ENCODE assay signal across 27 mouse cellular contexts in the genomic region with DNA sequence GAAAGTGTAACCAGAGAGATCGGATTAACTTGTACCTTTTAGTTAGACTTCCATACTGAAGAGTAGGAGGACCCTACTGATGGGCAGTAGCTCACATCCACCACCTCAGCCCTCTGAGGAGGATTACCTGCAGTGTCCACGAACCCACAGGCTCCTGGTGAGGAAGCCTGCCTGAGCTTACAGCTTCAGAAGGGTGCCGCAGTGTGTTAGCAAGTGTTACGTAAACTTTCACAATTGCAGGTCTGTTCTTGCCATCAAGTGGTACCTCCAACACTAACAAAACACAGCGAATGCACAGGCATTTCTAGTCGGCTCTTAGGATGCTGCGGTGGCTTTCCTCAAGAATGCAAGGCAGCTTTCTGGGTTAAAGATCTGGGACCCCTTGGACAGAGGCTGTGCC.
A peak's percentile ranks its signal among the peaks of the same experiment; 100 is the strongest.
DNase-seq lines count a peak whose midpoint lies in the region; ATAC-seq and TF ChIP-seq lines count a peak whose summit lies in the region.
"Had no signal": no experiment of that assay in that cellular context is flagged by ENCODE, and none has a peak within 500 bp of the region (broad histone marks: within the 10 kb centered on the region; RNA-seq: fewer than 3 reads in every experiment).

No protein-coding gene starts in this region.

- no peaks in the 10 kb centered on the region for H3K36me3 ChIP-seq in lung, embryonic 15.5 days
- H3K36me3 ChIP-seq in splenic B cell, adult 2 months (ENCODE audit: control insufficient read depth, insufficient read depth, low read length, poor library complexity, severe bottlenecking), result 0 out of 2 replicates have a peak, but pooled peaks cover 2% of the 10 kb centered on the region
- no peaks in the 10 kb centered on the region for H3K36me3 ChIP-seq in forebrain, embryonic 16.5 days (ENCODE audit: control insufficient read depth, insufficient read depth)
- H3K36me3 ChIP-seq: embryonic facial prominence, embryonic 15.5 days; forebrain, embryonic 15.5 days; hindbrain, embryonic 12.5 days; limb, embryonic 12.5 days; liver, embryonic 12.5 days; midbrain, embryonic 10.5 days; stomach, embryonic 15.5 days had no signal

- no peak overlapping the region for H3K27ac ChIP-seq in lung, embryonic 15.5 days
- H3K27ac ChIP-seq in cortical plate, adult 2 months (ENCODE audit: insufficient read depth, low read length), result 0 out of 2 replicates have a peak overlapping the region, but pooled peaks have one; percentile 28
- no peak overlapping the region for H3K27ac ChIP-seq in forebrain, embryonic 16.5 days (ENCODE audit: low read length)
- H3K27ac ChIP-seq: embryonic facial prominence, embryonic 15.5 days; forebrain, embryonic 15.5 days; hindbrain, embryonic 12.5 days; limb, embryonic 12.5 days; liver, embryonic 12.5 days; macrophage; midbrain, embryonic 10.5 days; stomach, embryonic 15.5 days had no signal

- no peak for TF ChIP-seq CTCF in cortical plate, adult 2 months (IDR thresholded peaks at IDR 0.05; ENCODE audit: extremely low read depth, insufficient read depth, low read length)

- no peaks in the 10 kb centered on the region for H3K9me3 ChIP-seq in lung, embryonic 15.5 days
- no peaks in the 10 kb centered on the region for H3K9me3 ChIP-seq in forebrain, embryonic 16.5 days (ENCODE audit: control insufficient read depth, low read length)
- H3K9me3 ChIP-seq: embryonic facial prominence, embryonic 15.5 days; forebrain, embryonic 15.5 days; hindbrain, embryonic 12.5 days; limb, embryonic 12.5 days; liver, embryonic 12.5 days; midbrain, embryonic 10.5 days; stomach, embryonic 15.5 days had no signal

- DNase-seq in heart, adult 11 months, result peak; percentile 87
- DNase-seq in heart, adult 9 months (ENCODE audit: low spot score in 2 of 2), result no peak
- DNase-seq in lung, postnatal 10 days, result no peak
- peak; percentile 38 for DNase-seq in splenic B cell, adult 2 months (ENCODE audit: low read depth, low spot score)
- DNase-seq in cerebellum, postnatal 14 days, result no peak
- DNase-seq: adrenal gland, postnatal 14 days; cerebellum, adult 11-12 months; cerebellum, postnatal 25 days; embryo, embryonic 11 days; gastrocnemius, postnatal 25 days; heart, adult 2 months; kidney, adult 11 months; kidney, postnatal 10 days; right cerebral cortex, adult 18-20 months; right cerebral cortex, postnatal 4 days; thymus, postnatal 4 days had no signal

- H3K4me1 ChIP-seq in lung, embryonic 15.5 days, result no peaks in the 10 kb centered on the region
- peaks cover 23% of the 10 kb centered on the region for H3K4me1 ChIP-seq in cortical plate, adult 2 months (ENCODE audit: control insufficient read depth, insufficient read depth, low read length)
- no peaks in the 10 kb centered on the region for H3K4me1 ChIP-seq in forebrain, embryonic 16.5 days (replicated peaks; ENCODE audit: control insufficient read depth, insufficient read depth, low read length)
- H3K4me1 ChIP-seq: embryonic facial prominence, embryonic 15.5 days; forebrain, embryonic 15.5 days; hindbrain, embryonic 12.5 days; limb, embryonic 12.5 days; liver, embryonic 12.5 days; midbrain, embryonic 10.5 days; stomach, embryonic 15.5 days had no signal

- 54% methylated on average over 7 of the region's 7 CpGs for WGBS in lung, embryonic 15.5 days
- whole genome bisulfite sequencing in forebrain, embryonic 16.5 days, result 85% methylated on average over 7 of the region's 7 CpGs

- H3K4me2 ChIP-seq in lung, embryonic 15.5 days, result 0 out of 2 replicates have a peak overlapping the region, but pooled peaks have one; percentile 22
- H3K4me2 ChIP-seq in forebrain, embryonic 16.5 days (ENCODE audit: low read length), result no peak overlapping the region
- H3K4me2 ChIP-seq: embryonic facial prominence, embryonic 15.5 days; forebrain, embryonic 15.5 days; hindbrain, embryonic 12.5 days; limb, embryonic 12.5 days; liver, embryonic 12.5 days; stomach, embryonic 15.5 days had no signal

- 0 out of 2 replicates have a peak, but pooled peaks have one; percentile 8 for TF ChIP-seq POLR2A in cortical plate, adult 2 months (IDR thresholded peaks at IDR 0.05; ENCODE audit: extremely low read depth, insufficient read depth, low read length)

- H3K27me3 ChIP-seq in lung, embryonic 15.5 days, result no peaks in the 10 kb centered on the region
- no peaks in the 10 kb centered on the region for H3K27me3 ChIP-seq in splenic B cell, adult 2 months (ENCODE audit: control insufficient read depth, insufficient read depth, low read length, poor library complexity, severe bottlenecking)
- H3K27me3 ChIP-seq in forebrain, embryonic 16.5 days (replicated peaks; ENCODE audit: control insufficient read depth, insufficient read depth, low read length), result no peaks in the 10 kb centered on the region
- H3K27me3 ChIP-seq: embryonic facial prominence, embryonic 15.5 days; forebrain, embryonic 15.5 days; hindbrain, embryonic 12.5 days; stomach, embryonic 15.5 days had no signal

- H3K4me3 ChIP-seq in lung, embryonic 15.5 days, result no peak overlapping the region
- no peak overlapping the region for H3K4me3 ChIP-seq in cortical plate, adult 2 months (ENCODE audit: insufficient read depth, low read length)
- H3K4me3 ChIP-seq in forebrain, embryonic 16.5 days (replicated peaks; ENCODE audit: low read length), result no peak overlapping the region
- H3K4me3 ChIP-seq: embryonic facial prominence, embryonic 15.5 days; forebrain, embryonic 15.5 days; heart, adult 2 months; hindbrain, embryonic 12.5 days; limb, embryonic 12.5 days; liver, embryonic 12.5 days; midbrain, embryonic 10.5 days; stomach, embryonic 15.5 days had no signal

- no peak for ATAC-seq in lung, embryonic 15.5 days (ENCODE audit: borderline replicate concordance, extremely low read depth, low FRiP score, low TSS enrichment)
- no peak for ATAC-seq in forebrain, embryonic 16.5 days
- ATAC-seq: forebrain, embryonic 15.5 days; liver, embryonic 12.5 days had no signal

- H3K9ac ChIP-seq in lung, embryonic 15.5 days, result no peak overlapping the region
- H3K9ac ChIP-seq in forebrain, embryonic 16.5 days (replicated peaks; ENCODE audit: low read depth, low read length), result no peak overlapping the region
- H3K9ac ChIP-seq: embryonic facial prominence, embryonic 15.5 days; forebrain, embryonic 15.5 days; hindbrain, embryonic 12.5 days; limb, embryonic 12.5 days; liver, embryonic 12.5 days; stomach, embryonic 15.5 days had no signal

Comparison
In these comparisons a context has a peak if more than half of its experiments do, and no peak if none do; other contexts are left out.
1. DNase-seq: peak in heart, adult 11 months (single experiment) and splenic B cell, adult 2 months (single experiment); none in heart, adult 9 months (0 of 2), lung, postnatal 10 days (single experiment) and cerebellum, postnatal 14 days (0 of 2).